Mouse (Mus musculus): ENCODE data around the gene Eif4b.
"Not testable (repeated sequence)": the region's sequence is repeated elsewhere in the genome, so short reads cannot be mapped to it uniquely, and the experiment has no call there.

Gene Eif4b

DNA sequence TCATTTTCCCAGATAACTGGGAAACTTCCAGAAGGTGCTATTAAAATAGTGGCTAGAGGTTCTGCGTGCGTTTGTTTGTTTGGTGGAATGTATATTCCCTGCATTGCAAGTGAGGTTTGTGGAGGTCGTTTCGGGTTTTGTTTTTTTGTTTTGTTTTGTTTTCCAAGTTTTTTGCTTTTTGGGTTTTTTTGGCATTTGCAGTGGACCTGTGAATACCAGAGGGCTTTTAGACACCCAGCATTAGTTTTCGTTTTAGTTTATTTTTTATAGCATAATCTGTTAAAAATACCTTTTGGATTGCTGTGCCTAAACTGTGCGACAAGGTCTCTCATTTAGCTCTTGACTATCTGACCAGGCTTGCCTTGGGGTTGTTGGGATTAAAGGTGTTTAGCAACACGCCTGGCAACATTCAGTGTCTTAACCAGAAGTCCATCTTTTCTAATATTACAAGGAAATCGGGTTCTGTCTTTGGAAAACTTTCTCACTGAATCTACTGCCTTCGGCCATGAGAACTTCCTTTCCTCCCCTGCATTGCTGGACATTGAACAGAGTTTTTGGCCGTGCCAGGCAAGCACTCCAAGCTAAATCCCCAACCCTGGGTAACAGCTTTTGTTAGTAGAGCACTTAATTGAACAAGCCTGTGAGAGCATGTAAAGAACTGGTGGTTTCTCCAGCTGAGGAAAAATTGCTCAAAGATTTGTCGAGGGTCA, 1.5 kb downstream of the Eif4b start:
- no peak for DNase-seq (ENCODE audit: low read depth, low spot score)

DNA sequence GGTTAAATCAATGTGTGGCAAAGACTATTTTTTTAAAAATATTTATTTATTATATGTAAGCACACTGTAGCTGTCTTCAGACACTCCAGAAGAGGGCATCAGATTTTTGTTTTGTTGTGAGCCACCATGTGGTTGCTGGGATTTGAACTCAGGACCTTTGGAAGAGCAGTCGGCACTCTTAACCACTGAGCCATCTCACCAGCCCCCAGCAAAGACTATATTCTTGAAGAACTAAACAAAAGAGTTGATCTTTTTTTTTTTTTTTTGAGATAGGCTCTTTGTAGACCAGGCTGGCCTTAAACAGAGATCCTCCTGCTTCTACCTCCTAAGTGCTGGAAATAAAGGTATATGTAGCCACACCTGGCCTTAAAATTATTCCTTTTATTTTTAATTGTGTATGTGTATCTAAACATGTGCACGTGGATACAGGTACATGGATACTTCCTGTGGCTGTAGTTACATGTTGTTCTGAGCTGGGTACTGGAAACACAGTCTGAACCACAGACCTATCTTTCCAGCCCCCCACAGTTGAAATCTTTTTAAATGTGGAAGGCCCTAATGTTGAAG, 3.6 kb downstream of the Eif4b start:
- DNase-seq (ENCODE audit: low read depth, low spot score), result no peak

DNA sequence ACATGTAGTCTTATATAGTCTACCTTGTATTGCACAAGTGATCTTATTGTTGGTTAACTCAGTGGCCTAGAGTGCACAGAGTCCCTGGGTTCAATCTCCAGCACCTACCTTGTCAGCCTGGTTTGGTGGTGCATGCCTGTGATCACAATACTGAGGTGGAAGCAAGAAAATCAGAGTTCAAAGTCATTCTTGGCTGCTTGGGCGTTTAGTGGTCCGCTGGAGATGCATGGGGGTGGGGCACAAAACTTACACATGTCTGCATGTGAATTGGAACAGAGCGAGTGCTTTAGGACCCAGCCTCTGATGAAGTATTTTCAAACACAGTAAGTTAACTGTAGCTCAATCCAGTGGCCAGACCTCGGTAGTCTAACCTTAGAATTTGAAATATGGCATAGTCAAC, 5.6 kb downstream of the Eif4b start:
- DNase-seq (ENCODE audit: low read depth, low spot score), result no peak

DNA sequence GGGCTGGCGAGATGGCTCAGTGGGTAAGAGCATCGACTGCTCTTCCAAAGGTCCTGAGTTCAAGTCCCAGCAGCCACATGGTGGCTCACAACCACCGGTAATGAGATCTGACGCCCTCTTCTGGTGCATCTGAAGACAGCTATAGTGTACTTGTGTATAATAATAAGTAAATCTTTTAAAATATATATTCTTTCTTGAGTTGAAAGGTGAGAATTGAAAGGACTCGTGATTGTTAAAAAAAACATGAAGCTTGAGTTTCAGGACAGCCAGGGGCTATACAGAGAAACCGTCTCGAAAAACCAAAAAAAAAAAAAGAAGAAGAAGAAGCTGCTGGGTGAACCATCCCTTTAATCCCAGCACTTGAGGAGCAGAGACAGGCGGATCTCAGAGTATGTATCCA, 6.4 kb downstream of the Eif4b start:
- not testable (repeated sequence) for DNase-seq (ENCODE audit: low read depth, low spot score)

DNA sequence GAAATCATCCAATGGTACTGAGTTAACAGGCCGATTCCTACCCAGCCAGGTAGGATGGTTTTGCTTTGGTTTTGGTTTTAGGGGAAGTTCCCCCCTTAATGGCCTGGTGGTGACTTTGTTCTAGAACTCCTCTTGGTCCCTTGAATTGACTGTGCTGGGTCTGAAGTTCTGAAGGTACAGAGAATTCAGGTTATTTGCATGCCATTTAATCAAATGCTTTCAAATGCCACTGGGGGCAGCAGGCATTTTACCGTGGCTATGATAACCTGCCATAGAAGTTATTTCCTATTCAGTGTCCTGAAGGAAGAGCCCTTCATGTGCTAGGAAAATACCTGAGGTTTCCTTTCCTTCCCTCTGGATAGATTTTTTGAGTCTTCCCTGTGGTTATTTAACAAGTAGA, 6.9 kb downstream of the Eif4b start:
- no peak for DNase-seq (ENCODE audit: low read depth, low spot score)

DNA sequence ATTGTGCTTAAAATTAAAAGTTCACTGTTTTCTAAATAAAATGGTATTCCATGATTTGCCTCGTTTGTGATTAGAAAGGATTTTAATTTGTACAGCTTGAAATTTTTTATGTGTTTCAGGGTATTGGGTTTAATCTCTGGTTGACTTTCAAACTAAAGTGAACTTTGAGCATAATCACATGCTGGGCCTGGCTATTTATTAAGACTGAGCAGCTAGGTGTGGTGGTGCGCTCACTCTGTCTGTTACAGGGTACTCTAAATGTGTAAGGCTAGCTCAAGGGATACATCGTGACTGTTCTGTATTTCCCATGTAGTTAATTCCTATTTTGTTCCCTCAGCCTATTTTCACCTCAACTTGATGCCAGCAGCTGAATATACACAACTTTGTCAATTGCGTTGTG, 8.6 kb downstream of the Eif4b start:
- DNase-seq (ENCODE audit: low read depth, low spot score), result no peak

DNA sequence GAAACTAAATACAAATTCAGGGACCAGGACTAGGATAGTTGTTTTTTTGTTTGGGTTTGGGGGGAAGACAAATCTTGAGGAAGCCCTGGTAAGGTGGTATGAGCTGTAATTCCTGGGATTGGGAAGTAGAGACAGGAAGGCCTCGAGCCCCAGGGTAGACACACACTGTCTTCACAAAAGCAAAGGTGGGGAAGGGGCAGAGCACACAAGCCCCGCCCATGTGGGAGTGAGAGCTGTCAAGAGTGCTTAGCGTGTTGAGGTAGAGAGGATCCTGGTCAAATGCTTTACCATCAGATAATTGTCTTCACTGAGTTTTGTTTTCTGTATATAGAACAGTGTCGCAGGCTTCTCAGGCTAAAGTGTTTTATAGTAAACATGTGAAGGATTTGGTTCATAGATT, 9.5 kb downstream of the Eif4b start:
- no peak for DNase-seq (ENCODE audit: low read depth, low spot score)

DNA sequence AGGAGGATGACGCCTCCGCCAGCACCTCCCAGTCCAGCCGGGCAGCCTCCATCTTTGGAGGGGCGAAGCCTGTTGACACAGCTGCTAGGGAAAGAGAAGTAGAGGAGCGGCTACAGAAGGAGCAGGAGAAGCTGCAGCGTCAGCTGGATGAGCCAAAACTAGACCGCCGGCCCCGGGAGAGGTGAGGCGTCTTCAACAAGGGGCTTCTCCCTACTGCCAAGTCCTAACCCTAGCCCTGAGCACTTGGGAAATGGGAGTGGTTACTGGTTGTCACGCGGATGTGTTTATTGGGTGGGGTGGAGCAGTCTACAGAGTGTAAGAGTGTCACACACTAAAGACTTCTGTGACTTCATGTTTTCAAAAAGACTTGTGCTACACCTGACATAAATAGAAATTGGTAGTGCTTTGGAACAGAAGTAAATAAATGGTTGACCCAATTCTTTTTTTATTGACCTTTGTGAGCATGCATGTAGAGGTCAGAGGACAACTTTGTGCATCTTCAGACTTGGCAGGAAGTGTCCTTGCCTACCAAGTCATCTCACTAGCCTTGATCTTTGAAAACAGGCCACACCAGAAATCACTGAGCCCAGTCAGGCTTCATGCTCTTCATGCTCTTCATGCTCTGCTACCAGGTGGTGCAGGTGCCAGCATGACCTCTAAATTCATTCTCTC, 16.5 kb downstream of the Eif4b start:
- no peak for DNase-seq (ENCODE audit: low read depth, low spot score)

DNA sequence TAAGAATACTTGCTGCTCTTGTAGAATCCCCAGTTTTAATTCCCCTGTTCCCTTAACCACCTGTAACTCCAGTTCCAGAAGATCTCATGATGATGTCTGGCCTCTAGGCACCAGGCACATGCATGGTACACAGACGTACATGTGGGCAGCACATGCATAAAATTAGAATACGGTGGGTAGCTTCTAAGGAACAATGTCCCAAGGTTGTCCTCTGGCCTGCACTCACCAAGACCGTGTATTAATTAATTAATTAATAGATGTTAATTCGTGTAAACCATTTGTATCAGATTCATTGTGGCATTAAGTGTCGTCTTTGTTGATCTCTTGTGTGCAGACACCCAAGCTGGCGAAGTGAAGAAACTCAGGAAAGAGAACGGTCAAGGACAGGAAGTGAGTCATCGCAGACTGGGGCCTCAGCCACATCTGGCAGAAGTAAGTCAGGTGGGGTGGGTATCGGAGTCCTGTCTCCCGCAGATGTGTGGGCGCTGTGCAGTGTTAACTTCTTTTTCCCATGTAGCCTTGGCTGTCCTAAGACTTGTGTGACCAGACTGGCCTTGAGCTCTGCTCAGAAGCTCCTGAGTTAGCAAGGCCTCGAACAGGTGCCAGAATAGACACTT, 17.6 kb downstream of the Eif4b start:
- DNase-seq (ENCODE audit: low read depth, low spot score), result no peak

DNA sequence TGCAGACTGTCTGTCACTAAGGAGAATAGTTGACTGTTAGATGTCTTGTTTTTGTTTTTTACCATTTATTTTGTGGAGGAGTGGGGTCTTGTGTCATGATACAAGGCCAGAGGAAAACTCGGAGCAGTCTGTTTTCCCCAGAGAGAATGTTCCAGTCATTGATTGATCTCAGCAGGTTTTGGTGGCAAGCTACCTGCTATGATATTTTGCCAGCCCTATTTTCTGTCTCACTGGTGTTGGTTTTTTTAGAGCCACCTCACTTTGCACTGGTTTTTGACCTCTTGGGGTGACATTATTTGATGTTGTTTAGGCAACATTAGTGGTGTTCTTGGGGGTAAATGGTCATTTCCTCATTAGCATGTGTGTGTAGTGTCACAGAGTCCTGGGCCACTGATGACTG, 18.1 kb downstream of the Eif4b start:
- no peak for DNase-seq (ENCODE audit: low read depth, low spot score)

DNA sequence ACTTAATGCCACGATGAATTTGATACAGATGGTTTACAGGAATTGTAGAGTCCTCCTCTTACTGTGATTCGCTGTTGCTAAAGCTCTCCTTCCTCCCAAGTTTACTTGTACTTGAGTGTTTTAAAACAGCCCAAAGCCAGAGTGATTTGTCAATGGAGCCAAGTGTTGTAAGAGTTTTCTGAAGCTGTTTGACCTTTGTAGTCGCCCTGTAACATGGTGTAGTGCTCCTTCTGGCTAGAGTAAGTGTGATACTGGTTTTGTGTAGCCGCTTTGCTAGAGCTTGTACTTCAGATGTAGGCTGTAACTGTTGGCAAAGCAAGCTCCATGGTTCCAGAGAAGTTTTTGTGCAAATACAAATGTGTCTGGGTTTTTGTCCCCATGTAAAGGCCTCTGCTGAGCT, 18.6 kb downstream of the Eif4b start:
- DNase-seq (ENCODE audit: low read depth, low spot score), result no peak

DNA sequence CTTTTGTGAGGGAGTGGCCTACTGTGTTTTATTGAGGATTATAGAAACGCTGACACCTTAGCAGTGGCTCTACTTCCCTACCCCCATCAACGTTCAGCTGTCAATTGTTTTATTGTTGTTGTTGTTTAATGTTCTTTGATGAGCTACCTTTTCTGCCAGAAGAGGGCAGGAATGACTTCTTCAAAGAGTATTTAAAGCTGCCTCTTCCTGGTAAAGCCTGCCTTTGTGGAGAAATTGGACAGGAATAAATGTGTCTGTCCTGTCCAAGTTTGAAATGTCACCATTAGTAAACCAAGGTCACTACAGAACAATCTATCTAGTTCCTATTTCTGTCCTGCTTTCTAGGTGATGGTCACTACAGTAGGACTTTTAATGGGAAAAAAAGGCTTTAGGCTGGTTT, 20.6 kb downstream of the Eif4b start:
- no peak for DNase-seq (ENCODE audit: low read depth, low spot score)

DNA sequence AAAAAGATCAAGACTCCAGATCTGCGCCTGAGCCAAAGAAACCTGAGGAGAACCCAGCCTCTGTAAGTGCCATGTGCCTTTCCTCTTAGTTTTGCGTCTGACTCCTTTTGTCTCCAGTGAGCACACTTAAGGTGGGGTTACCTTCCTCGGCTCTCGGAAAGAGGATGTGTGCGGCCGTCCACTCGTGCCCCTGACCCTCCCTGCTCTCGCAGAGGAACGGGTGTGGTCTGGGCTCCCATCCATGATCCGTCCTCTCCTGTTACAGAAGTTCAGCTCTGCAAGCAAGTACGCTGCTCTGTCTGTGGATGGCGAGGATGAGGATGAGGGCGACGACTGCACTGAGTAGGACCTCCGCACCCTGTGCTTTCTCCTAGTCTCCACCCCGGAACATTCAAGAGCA, 21.4 kb downstream of the Eif4b start:
- no peak for DNase-seq (ENCODE audit: low read depth, low spot score)

DNA sequence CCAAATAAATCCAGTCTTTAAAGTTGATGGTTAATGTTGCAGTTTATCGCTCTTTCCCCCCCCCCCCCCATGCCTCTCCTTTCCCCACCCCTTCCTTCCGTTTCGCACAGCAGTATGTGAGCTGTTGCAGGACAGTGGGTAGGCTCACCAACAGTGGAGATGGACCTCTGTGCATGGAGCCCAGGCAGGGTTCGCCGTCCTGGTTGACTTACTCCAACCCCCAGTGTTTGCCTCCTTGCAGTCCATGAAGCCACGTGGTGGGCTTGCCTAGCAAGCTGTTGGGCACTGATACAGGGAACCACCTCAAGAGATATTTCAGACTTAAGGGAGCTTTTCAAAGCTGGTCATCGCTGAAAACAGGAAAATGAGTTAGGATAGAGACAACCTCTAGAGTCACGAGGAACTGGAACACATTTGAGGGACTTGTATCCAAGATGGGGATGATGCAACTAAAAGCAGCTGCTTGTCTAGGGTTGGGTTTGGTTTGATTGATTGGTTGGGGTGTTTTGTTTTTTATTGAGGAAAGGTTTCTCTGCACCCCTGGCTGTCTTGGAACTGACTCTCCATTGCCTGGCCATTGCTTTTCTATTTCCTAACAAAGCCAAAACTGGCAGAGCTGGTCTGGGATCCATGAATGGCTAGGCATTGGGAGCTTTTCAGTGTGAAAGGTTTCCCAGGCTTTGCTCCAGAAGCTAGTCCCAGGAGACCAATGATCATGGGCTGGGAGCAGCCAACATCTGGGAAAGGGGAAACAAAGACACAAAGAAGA, 23.8 kb downstream of the Eif4b start:
- no peak for DNase-seq (ENCODE audit: low read depth, low spot score)

DNA sequence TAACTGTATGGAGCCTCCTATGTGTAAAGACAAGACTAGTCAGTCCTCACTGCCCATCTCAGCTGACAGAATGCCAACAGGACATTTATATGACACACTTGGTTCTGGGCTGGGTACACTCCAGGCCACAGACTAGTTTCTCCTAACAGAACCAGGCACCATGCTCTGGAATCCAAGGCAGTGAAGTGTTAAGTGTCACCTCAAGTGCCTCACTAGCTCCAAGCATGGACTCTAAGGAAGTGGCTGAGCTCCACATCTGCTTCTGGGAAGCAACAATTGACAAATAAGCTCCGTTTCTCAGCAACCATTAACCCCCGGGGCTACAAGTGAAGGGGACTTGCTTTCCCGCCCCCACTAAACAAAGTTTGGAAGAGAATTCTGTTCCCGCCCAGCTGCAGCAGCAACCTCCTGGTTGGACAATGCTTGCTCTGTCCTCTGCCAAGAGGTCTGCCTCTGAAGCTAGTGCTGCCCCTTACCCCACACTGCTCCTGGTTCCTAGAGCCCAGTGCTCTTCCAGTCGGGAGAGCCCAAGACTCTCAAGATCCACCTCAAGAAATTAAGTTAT, 24.5 kb downstream of the Eif4b start:
- no peak for DNase-seq (ENCODE audit: low read depth, low spot score)

DNA sequence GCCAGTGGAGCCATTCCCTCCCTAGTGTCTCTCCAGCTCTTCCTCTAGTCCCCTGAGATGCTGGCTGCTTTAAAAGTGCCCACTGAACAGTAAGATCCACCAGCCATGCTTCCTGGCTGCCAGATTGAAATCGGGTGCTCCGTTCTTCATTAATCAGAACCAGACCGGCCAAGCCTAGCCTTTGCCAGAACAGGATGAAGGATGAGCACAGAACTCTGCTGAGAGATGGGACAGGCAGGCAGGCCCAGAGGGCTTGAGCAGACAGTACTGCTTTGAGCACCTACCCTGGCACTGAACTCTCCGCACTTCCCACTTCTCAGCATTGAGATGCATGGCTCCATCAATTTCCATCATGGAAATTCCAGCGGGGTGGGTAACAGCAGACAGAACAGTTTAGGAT, 25.7 kb downstream of the Eif4b start:
- no peak for DNase-seq (ENCODE audit: low read depth, low spot score)

DNA sequence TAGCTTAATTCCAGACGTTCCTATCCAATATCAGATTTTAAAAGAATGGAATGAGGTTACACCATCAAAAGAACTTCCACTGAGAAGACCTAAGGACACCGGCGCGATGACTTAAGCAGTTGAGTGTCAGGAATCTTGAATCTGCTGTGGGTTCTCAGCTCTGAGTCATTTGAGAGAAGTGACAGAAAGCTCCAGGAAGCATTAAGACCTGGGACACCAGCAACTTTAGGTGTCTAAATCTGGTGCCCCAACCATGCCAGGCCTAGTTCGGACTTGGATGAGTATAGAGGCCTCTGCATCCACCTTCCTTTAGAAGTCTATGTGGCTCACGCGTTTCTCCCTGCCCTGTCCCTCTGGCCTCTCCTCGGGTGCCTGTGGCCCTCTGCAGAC, 26.2 kb downstream of the Eif4b start:
- DNase-seq (ENCODE audit: low read depth, low spot score), result no peak

DNA sequence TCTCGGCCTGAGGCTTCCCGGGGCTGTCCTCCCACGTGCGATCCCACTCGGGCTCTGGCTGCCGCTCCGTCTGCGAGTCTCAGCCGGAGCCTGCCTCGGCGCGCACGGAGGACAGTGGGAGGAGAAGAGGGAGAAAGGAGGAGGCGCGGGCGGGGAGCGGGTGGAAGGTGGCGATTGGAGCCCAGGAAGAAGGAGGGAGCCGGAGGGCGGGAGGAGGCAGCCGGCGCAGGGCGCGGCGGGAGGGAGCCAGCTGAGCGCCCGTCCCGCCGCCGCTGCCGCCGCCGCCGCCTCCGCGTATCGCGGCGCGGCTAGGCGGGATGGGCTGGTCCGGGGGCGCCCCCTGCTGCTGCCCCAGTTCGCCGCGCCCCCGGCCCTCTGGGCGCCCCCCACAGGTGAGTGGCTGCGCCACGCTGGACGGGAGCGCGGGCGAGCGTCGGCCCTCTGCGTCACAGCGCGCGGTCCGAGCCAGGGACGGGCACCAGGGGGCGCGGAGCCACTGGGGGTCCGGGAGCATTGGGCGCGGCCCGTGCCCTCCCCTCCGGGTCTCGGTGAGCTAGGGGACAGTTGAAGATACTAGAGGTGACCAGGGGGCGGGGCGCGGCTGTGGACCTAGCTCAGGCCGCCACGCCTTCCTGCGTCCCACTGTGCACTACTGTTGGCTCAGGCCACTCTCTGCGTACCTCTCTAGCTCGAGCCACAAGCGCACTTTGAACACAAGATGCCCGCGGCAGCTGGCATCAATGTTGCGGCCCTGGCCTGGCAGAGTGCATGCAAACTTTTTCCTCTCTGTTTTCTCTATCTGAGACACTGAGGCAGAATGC, 26.8 kb downstream of the Eif4b start, which contains the start of gene Tns2:
TSS of gene Tns2 (plus strand) at position 253 of the 821 bp plus-strand sequence.
- DNase-seq (ENCODE audit: low read depth, low spot score), result no peak

DNA sequence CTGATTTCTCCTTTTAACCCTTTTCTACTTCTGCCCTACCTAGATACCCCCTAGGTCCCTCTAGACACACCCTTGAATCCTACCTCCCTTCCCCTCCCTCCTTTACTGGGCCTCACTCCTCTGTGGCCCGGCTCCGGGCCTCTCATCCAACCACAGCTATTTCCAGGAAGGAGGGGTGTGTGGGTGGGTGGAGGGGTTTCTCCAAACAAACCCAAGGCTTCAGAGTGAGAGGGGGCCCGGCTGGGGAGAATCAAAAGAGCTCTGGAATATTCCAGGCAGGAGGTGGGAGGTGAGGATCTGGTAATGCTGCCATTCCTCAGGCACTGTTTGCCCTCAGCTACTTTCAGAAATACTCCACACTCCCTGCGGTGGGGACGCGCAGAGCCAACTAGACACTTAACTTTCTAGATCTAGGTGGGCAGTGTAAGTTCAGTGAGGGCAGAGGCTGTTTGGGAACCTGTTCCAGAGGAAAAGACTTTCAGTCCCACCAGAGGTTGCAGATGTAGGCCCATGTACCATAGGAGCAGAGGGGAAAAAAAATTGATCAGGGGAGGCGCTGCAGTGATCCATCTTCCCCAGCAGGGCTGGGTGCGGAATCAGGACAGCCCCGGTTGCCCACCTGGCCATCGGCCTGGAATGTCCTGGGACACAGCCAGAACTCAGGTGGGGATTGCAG, 27.6 kb downstream of the Eif4b start:
- DNase-seq (ENCODE audit: low read depth, low spot score), result no peak
